Mouse (Mus musculus) liver, adult 2 months (tissue): ENCODE measurements around the gene Cfap57.

Source experiments
- CTCF ChIP-seq: fragments of 200-500 bp; IDR thresholded peaks from 2 replicates; pipeline ENCODE4 v1.5.1; 2011; ENCODE audit warnings: low read depth, low read length, control low read depth
- POLR2A ChIP-seq: fragments of 200-500 bp; IDR thresholded peaks from 2 replicates; pipeline ENCODE4 v1.6.1; 2011; ENCODE audit warnings: low read length, control low read depth; ENCODE audit not compliant: insufficient read depth; ENCODE audit errors: extremely low read depth

- TF ChIP-seq POLR2A (no peak), CTCF (no peak)
Measured at GRCm38 (mm10) chr4:118527720-118528119, 92.9 kb downstream of the Cfap57 start.
